Mouse (Mus musculus) midbrain, embryonic 15.5 days (tissue): Measurements from ENCODE around the gene Mrpl35. TPM values are rescaled to one million over a fixed set of nuclear protein-coding genes. Genes with fewer than 3 reads are reported as not detected.

ENCODE experiments used
- ATAC-seq: fragments of 200-750 bp; cut with Nextera tagmentation; replicated peaks from 2 replicates; pipeline ENCODE4 v1.8.0; 2017; ENCODE audit warnings: moderate TSS enrichment
- H3K27ac ChIP-seq: fragments of 300-500 bp; sonication (generic); 2 replicates; pipeline ENCODE4 v1.5.1; 2015; ENCODE audit warnings: mild to moderate bottlenecking, inconsistent platforms
- H3K27me3 ChIP-seq: fragments of 300-500 bp; sonication (generic); replicated peaks from 2 replicates; pipeline ENCODE4 v1.6.1; 2015; ENCODE audit warnings: inconsistent platforms
- H3K36me3 ChIP-seq: fragments of 300-500 bp; sonication (generic); replicated peaks from 2 replicates; pipeline ENCODE4 v1.6.1; 2015; ENCODE audit warnings: inconsistent platforms
- H3K4me1 ChIP-seq: fragments of 300-500 bp; sonication (generic); 2 replicates; pipeline ENCODE4 v1.6.1; 2015; ENCODE audit warnings: inconsistent platforms
- H3K4me2 ChIP-seq: fragments of 300-500 bp; sonication (generic); 2 replicates; pipeline ENCODE4 v1.6.1; 2015; ENCODE audit warnings: inconsistent platforms, mild to moderate bottlenecking, moderate library complexity
- H3K4me3 ChIP-seq: fragments of 300-500 bp; sonication (generic); 2 replicates; pipeline ENCODE4 v1.5.1; 2015; ENCODE audit warnings: mild to moderate bottlenecking, inconsistent platforms
- H3K9ac ChIP-seq: fragments of 300-500 bp; sonication (generic); 2 replicates; pipeline ENCODE4 v1.6.1; 2015; ENCODE audit warnings: mild to moderate bottlenecking, inconsistent platforms
- H3K9me3 ChIP-seq: fragments of 300-500 bp; sonication (generic); 2 replicates; pipeline ENCODE4 v1.6.1; 2016; ENCODE audit warnings: inconsistent platforms
- WGBS: fragments of 180-500 bp; shearing (Covaris S2); methylation state at CpG from one replicate; pipeline ENCODE4 v1.1.7; 2015; ENCODE audit warnings: mixed read lengths; 5-methylcytosine and 5-hydroxymethylcytosine counted together
- polyA plus RNA-seq: library from polyadenylated mRNA; unstranded; fragments of >200 nt; fragmentation: Nextera tagmentation; extraction: Ambion mirVana; gene quantifications from 2 replicates; pipeline ENCODE4 v1.2.1, GENCODE M21; 2015

The Mrpl35 gene
- polyA plus RNA-seq, 1 experiment from 2014 or later, result 35.6 TPM

- Histone ChIP-seq H3K4me2 (peak overlapping the region; percentile 65), H3K4me3 (peak overlapping the region; percentile 72), H3K9ac (peak overlapping the region; percentile 65), H3K9me3 (no peaks in the 10 kb centered on the region), H3K27me3 (no peaks in the 10 kb centered on the region), H3K4me1 (peaks cover 17% of the 10 kb centered on the region), H3K36me3 (no peaks in the 10 kb centered on the region), H3K27ac (peak overlapping the region; percentile 71)
- under 1% methylated on average over 19 of the region's 19 CpGs for WGBS
- peak; percentile 92 for ATAC-seq
Measured at GRCm38 (mm10) chr6:71823488-71823887, 3.3 kb downstream of the Mrpl35 start.

GRCm38 (mm10) chr6:71823085-71823484, 3.7 kb downstream of the Mrpl35 start:
- Histone ChIP-seq H3K36me3 (no peaks in the 10 kb centered on the region), H3K4me1 (peaks cover 17% of the 10 kb centered on the region), H3K9me3 (no peaks in the 10 kb centered on the region), H3K4me2 (peak overlapping the region; percentile 65), H3K27me3 (no peaks in the 10 kb centered on the region), H3K27ac (no peak overlapping the region; the same call in 1 of the 2 replicates), H3K9ac (peak overlapping the region; percentile 65), H3K4me3 (peak overlapping the region; percentile 72)
- peak; percentile 38 for ATAC-seq
- under 1% methylated on average over 7 of the region's 7 CpGs for WGBS

GRCm38 (mm10) chr6:71819764-71820292, 6.9 kb downstream of the Mrpl35 start:
- no peak for ATAC-seq
- 72% methylated on average over 5 of the region's 5 CpGs for WGBS
- H3K27me3 ChIP-seq, result no peaks in the 10 kb centered on the region

GRCm38 (mm10) chr6:71812820-71813219, 13.9 kb downstream of the Mrpl35 start:
- H3K4me1 ChIP-seq, result no peaks in the 10 kb centered on the region
- WGBS, result 88% methylated on average over 2 of the region's 2 CpGs
- no peak for ATAC-seq
- peaks cover 42% of the 10 kb centered on the region for H3K36me3 ChIP-seq
- no peak overlapping the region for H3K4me3 ChIP-seq
- no peak overlapping the region for H3K27ac ChIP-seq
- no peak overlapping the region for H3K4me2 ChIP-seq
- no peak overlapping the region for H3K9ac ChIP-seq
- H3K27me3 ChIP-seq, result no peaks in the 10 kb centered on the region
- H3K9me3 ChIP-seq, result no peaks in the 10 kb centered on the region

More at GRCm38 (mm10) chr6:71819764-71820292, 6.9 kb downstream of the Mrpl35 start:
- H3K9me3 ChIP-seq, result no peaks in the 10 kb centered on the region
- no peak overlapping the region for H3K9ac ChIP-seq
- peaks cover 20% of the 10 kb centered on the region for H3K36me3 ChIP-seq
- H3K4me3 ChIP-seq, result no peak overlapping the region
- no peak overlapping the region for H3K27ac ChIP-seq
- no peak overlapping the region for H3K4me2 ChIP-seq
- peaks cover 17% of the 10 kb centered on the region for H3K4me1 ChIP-seq

- Histone ChIP-seq H3K9ac (no peak overlapping the region), H3K27me3 (no peaks in the 10 kb centered on the region), H3K27ac (no peak overlapping the region), H3K4me3 (no peak overlapping the region), H3K9me3 (no peaks in the 10 kb centered on the region), H3K4me2 (no peak overlapping the region), H3K36me3 (peaks cover 21% of the 10 kb centered on the region), H3K4me1 (no peaks in the 10 kb centered on the region)
- 95% methylated on average over 9 of the region's 9 CpGs for WGBS
- no peak for ATAC-seq
Measured at GRCm38 (mm10) chr6:71809890-71810289, 16.9 kb downstream of the Mrpl35 start.

- H3K36me3 ChIP-seq, result peaks cover 21% of the 10 kb centered on the region
Measured at GRCm38 (mm10) chr6:71806713-71807112, 20.1 kb downstream of the Mrpl35 start.

GRCm38 (mm10) chr6:71804061-71804829, 22.5 kb downstream of the Mrpl35 start:
- peak; percentile 92 for ATAC-seq
- H3K4me2 ChIP-seq, result no peak overlapping the region
- H3K36me3 ChIP-seq, result peaks cover 6% of the 10 kb centered on the region; the same call in 1 of the 2 replicates
- no peaks in the 10 kb centered on the region for H3K27me3 ChIP-seq
- H3K27ac ChIP-seq, result peak overlapping the region; percentile 45; the same call in 1 of the 2 replicates
- no peak overlapping the region for H3K9ac ChIP-seq
- WGBS, result 26% methylated on average over 12 of the region's 12 CpGs
- H3K4me3 ChIP-seq, result no peak overlapping the region
- no peaks in the 10 kb centered on the region for H3K4me1 ChIP-seq
- no peaks in the 10 kb centered on the region for H3K9me3 ChIP-seq

More at GRCm38 (mm10) chr6:71806713-71807112, 20.1 kb downstream of the Mrpl35 start:
- H3K9ac ChIP-seq, result no peak overlapping the region
- no peaks in the 10 kb centered on the region for H3K27me3 ChIP-seq
- H3K4me3 ChIP-seq, result no peak overlapping the region
- ATAC-seq, result no peak
- no peak overlapping the region for H3K27ac ChIP-seq
- H3K4me2 ChIP-seq, result no peak overlapping the region
- no peaks in the 10 kb centered on the region for H3K9me3 ChIP-seq
- WGBS, result 77% methylated on average over 1 of the region's 1 CpGs
- no peaks in the 10 kb centered on the region for H3K4me1 ChIP-seq

- Histone ChIP-seq H3K4me1 (no peaks in the 10 kb centered on the region), H3K9ac (no peak overlapping the region), H3K27me3 (no peaks in the 10 kb centered on the region), H3K36me3 (peaks cover 5% of the 10 kb centered on the region; the same call in 1 of the 2 replicates), H3K9me3 (no peaks in the 10 kb centered on the region), H3K4me2 (no peak overlapping the region), H3K27ac (peak overlapping the region; percentile 45; the same call in 1 of the 2 replicates), H3K4me3 (no peak overlapping the region)
- ATAC-seq, result peak; percentile 7; the same call in 1 of the 2 replicates
- WGBS, result 90% methylated on average over 1 of the region's 1 CpGs
Measured at GRCm38 (mm10) chr6:71803609-71804008, 23.2 kb downstream of the Mrpl35 start.

- no peak for ATAC-seq
- no peak overlapping the region for H3K9ac ChIP-seq
- no peak overlapping the region for H3K27ac ChIP-seq
- peaks cover 9% of the 10 kb centered on the region; the same call in 1 of the 2 replicates for H3K36me3 ChIP-seq
- H3K4me3 ChIP-seq, result no peak overlapping the region
- no peak overlapping the region for H3K4me2 ChIP-seq
- 73% methylated on average over 10 of the region's 10 CpGs for WGBS
- no peaks in the 10 kb centered on the region for H3K27me3 ChIP-seq
- no peaks in the 10 kb centered on the region for H3K4me1 ChIP-seq
- no peaks in the 10 kb centered on the region for H3K9me3 ChIP-seq
Measured at GRCm38 (mm10) chr6:71801714-71802094, 25.1 kb downstream of the Mrpl35 start.

GRCm38 (mm10) chr6:71801011-71801713, 25.6 kb downstream of the Mrpl35 start:
- H3K4me2 ChIP-seq, result no peak overlapping the region
- no peaks in the 10 kb centered on the region for H3K9me3 ChIP-seq
- no peak overlapping the region for H3K4me3 ChIP-seq
- H3K36me3 ChIP-seq, result peaks cover 13% of the 10 kb centered on the region; the same call in 1 of the 2 replicates
- H3K9ac ChIP-seq, result no peak overlapping the region
- H3K4me1 ChIP-seq, result no peaks in the 10 kb centered on the region
- WGBS, result 65% methylated on average over 7 of the region's 7 CpGs
- no peak for ATAC-seq
- no peak overlapping the region for H3K27ac ChIP-seq
- no peaks in the 10 kb centered on the region for H3K27me3 ChIP-seq

- Histone ChIP-seq H3K36me3 (peaks cover 21% of the 10 kb centered on the region; the same call in 1 of the 2 replicates), H3K27ac (no peak overlapping the region)
Measured at GRCm38 (mm10) chr6:71799391-71799790, 27.4 kb downstream of the Mrpl35 start.

GRCm38 (mm10) chr6:71791771-71792170, 35.0 kb downstream of the Mrpl35 start:
- Histone ChIP-seq H3K4me2 (no peak overlapping the region), H3K4me1 (no peaks in the 10 kb centered on the region), H3K27ac (no peak overlapping the region), H3K9me3 (no peaks in the 10 kb centered on the region), H3K4me3 (no peak overlapping the region), H3K36me3 (peaks cover 13% of the 10 kb centered on the region; the same call in 1 of the 2 replicates), H3K9ac (no peak overlapping the region), H3K27me3 (no peaks in the 10 kb centered on the region)
- ATAC-seq, result no peak
- 89% methylated on average over 6 of the region's 6 CpGs for WGBS

More at GRCm38 (mm10) chr6:71799391-71799790, 27.4 kb downstream of the Mrpl35 start:
- Histone ChIP-seq H3K4me1 (no peaks in the 10 kb centered on the region), H3K4me2 (no peak overlapping the region), H3K9ac (no peak overlapping the region), H3K9me3 (no peaks in the 10 kb centered on the region), H3K27me3 (no peaks in the 10 kb centered on the region), H3K4me3 (no peak overlapping the region)
- WGBS, result 80% methylated on average over 3 of the region's 3 CpGs
- no peak for ATAC-seq
